Mouse (Mus musculus) liver, postnatal 0 days (tissue): ENCODE data around the gene Tbck.

ENCODE experiments used
- CTCF ChIP-seq: sonication (generic); IDR thresholded peaks from 2 replicates; pipeline ENCODE4 v1.5.1; 2016; ENCODE audit warnings: antibody characterized with exemption, low read depth
- EP300 ChIP-seq: IDR thresholded peaks from 2 replicates; pipeline ENCODE4 v1.6.1; 2016; ENCODE audit warnings: antibody characterized with exemption, low read depth, mild to moderate bottlenecking

DNA sequence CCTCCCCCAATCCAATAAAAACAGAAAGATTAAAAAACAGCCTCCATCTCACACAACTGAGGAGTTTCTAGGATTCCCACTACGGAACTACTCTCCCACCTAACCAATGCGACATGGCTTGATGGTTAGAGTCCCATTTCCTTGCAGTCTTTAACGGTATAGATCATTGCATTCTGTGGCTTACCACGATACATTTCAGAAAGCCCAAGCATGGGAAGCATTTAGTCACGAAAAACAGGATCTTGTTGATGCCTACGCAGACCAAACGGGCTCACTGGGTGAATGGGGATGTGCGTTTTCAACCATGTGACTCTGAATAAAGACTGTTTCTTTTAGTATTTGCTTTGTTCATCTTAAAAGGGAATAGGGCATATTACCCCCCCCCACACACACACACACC, 181.0 kb downstream of the Tbck start:
- no peak for TF ChIP-seq CTCF
- TF ChIP-seq EP300, result no peak
